Mouse (Mus musculus) hindbrain, postnatal 0 days (tissue): ENCODE data around the gene Pitpnm1. TPM values are rescaled to one million over a fixed set of nuclear protein-coding genes. Genes with fewer than 3 reads are reported as not detected.

Experiments used
- ATAC-seq: fragments of 200-750 bp; cut with Nextera tagmentation; 2 replicates; pipeline ENCODE4 v1.8.0; 2017; ENCODE audit warnings: mild to moderate bottlenecking, moderate TSS enrichment, moderate library complexity
- DNase-seq: peaks from one replicate; pipeline ENCODE4 v3.0.0-alpha.2; 2015; ENCODE audit warnings: low spot score
- H3K27ac ChIP-seq: fragments of 300-500 bp; sonication (generic); 2 replicates; pipeline ENCODE4 v1.5.1; 2014; ENCODE audit warnings: mild to moderate bottlenecking
- H3K27me3 ChIP-seq: fragments of 300-500 bp; sonication (generic); 2 replicates; pipeline ENCODE4 v1.6.1; 2014; ENCODE audit warnings: low read length, mixed read lengths; ENCODE audit not compliant: insufficient read depth
- H3K36me3 ChIP-seq: fragments of 300-500 bp; sonication (generic); 2 replicates; pipeline ENCODE4 v1.6.1; 2014; ENCODE audit warnings: low read length, mixed read lengths; ENCODE audit not compliant: insufficient read depth
- H3K4me1 ChIP-seq: fragments of 300-500 bp; sonication (generic); 2 replicates; pipeline ENCODE4 v1.6.1; 2014; ENCODE audit warnings: antibody characterized with exemption, low read length, mixed read lengths; ENCODE audit not compliant: insufficient read depth
- H3K4me2 ChIP-seq: fragments of 300-500 bp; sonication (generic); 2 replicates; pipeline ENCODE4 v1.6.1; 2014; ENCODE audit warnings: low read depth, mild to moderate bottlenecking, low read length, moderate library complexity, mixed read lengths
- H3K4me3 ChIP-seq: fragments of 300-500 bp; sonication (generic); 2 replicates; pipeline ENCODE4 v1.5.1; 2014; ENCODE audit warnings: low read length
- H3K9ac ChIP-seq: fragments of 300-500 bp; sonication (generic); replicated peaks from 2 replicates; pipeline ENCODE4 v1.6.1; 2014; ENCODE audit warnings: mild to moderate bottlenecking, low read length, moderate library complexity, mixed read lengths
- H3K9me3 ChIP-seq: fragments of 300-500 bp; sonication (generic); 2 replicates; pipeline ENCODE4 v1.6.1; 2016; ENCODE audit warnings: low read length, mixed read lengths
- CTCF ChIP-seq: IDR thresholded peaks from 2 replicates; pipeline ENCODE4 v1.5.1; 2016; ENCODE audit warnings: antibody characterized with exemption, control low read depth, low read depth
- WGBS: fragments of 180-500 bp; shearing (Covaris S2); extraction: QIAGEN DNeasy Blood & Tissue Kit; methylation state at CpG from one replicate; pipeline ENCODE4 v1.1.7; 2014; 5-methylcytosine and 5-hydroxymethylcytosine counted together
- polyA plus RNA-seq: library from polyadenylated mRNA; unstranded; fragments of >200 nt; fragmentation: Nextera tagmentation; extraction: Ambion mirVana; gene quantifications from 2 replicates; pipeline ENCODE4 v1.2.1, GENCODE M21; 2015
- total RNA-seq: library from RNA; depleted of rRNA; stranded (reverse); fragments of >200 nt; gene quantifications from 2 replicates; pipeline ENCODE4 v1.2.3, GENCODE M21; 2014; rRNA removed

Gene Pitpnm1
- total RNA-seq (134 and 142 TPM in 2 replicates), polyA plus RNA-seq (88.0 and 91.9 TPM in 2 replicates)

DNA sequence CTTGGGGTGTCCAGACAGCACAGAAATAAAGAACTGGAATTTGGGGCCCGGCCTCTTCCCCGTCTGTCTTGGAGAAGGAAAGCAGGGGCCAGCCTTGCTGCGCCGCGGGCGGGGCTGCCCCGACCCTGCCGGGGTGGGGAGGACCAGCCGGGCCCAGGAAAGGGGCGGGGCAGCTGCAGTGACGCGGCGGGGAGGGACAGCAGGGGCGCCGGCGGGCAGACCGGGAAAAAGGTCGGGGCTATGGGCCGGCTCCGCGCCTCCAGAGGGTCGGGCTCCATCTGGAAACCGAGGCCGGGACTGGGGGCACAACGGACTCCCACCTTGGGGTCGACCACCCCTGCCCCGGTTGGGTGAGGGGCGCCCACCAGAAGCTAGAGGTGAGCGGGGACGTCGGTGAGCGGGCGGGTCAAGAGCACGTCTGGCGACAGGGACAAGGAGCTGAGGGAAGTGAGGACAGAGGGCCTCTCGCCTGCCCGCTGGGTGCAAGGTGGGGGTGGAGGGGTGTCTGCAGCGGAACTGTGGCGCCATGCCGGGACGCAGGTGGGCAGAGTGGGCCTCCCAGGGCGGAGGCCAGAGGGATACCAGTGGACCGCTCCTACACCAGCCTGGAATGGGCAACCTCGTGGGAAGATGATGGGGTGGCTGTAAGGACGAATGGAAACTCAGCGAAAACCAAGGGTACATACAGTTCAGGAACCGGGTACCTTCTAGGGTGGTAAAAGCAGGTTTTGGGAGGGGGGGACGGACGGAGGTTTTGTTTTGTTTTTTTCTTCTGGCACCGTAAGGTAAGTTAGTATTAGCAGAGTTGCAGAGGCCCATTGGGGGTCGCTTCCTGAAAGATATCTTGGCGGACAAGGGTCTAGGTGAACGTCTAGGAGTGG, at the start of gene Pitpnm1:
Gene Pitpnm1 (plus strand): TSS at position 162 of the 881 bp plus-strand sequence.
- 1% methylated on average over 52 of the region's 53 CpGs for WGBS
- peak within 1 kb of the TSS; percentile 59; the same call in 1 of the 2 replicates for H3K27ac ChIP-seq
- H3K4me2 ChIP-seq, result peak within 1 kb of the TSS; percentile 70
- DNase-seq (peak; percentile 15), ATAC-seq (no peak)
- peak within 1 kb of the TSS; percentile 55 for H3K9ac ChIP-seq
- no peak for TF ChIP-seq CTCF
- H3K9me3 ChIP-seq, result no peaks in the 10 kb centered on the region
- peak within 1 kb of the TSS; percentile 57 for H3K4me3 ChIP-seq
- H3K27me3 ChIP-seq, result no peaks in the 10 kb centered on the region
- no peaks in the 10 kb centered on the region for H3K36me3 ChIP-seq
- H3K4me1 ChIP-seq, result peaks cover 24% of the 10 kb centered on the region

DNA sequence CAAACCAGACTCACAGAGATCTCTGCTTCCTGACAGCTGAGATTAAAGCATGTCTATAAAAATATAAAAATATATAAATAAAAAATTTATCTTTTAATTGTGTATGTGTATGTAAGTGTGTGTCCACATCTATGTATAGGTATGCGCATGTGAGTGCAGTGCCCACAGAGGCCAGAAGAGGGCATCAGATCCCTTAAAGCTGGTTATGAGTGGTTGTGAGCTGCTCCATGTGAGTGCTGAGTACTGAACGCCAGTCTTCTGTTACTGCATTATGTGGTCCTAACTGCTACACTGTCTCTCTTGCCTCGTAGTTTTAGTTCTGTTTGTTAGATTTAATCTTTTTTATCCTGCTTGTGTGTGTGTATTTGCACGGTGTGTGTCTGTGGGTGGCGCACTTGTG, 48.8 kb upstream of the Pitpnm1 start:
- Histone ChIP-seq H3K4me3 (no peak overlapping the region), H3K9ac (no peak overlapping the region), H3K4me2 (no peak overlapping the region), H3K27ac (no peak overlapping the region), H3K27me3 (no peaks in the 10 kb centered on the region), H3K9me3 (no peaks in the 10 kb centered on the region), H3K4me1 (no peaks in the 10 kb centered on the region), H3K36me3 (no peaks in the 10 kb centered on the region)
- peak; percentile 5; the same call in 1 of the 2 replicates for TF ChIP-seq CTCF
- 94% methylated on average over 5 of the region's 5 CpGs for WGBS
- DNase-seq, result no peak
- no peak for ATAC-seq

- TF ChIP-seq CTCF, result peak; percentile 82
- no peaks in the 10 kb centered on the region for H3K9me3 ChIP-seq
- no peaks in the 10 kb centered on the region for H3K36me3 ChIP-seq
- no peaks in the 10 kb centered on the region for H3K27me3 ChIP-seq
- ATAC-seq, result no peak
- no peak overlapping the region for H3K4me3 ChIP-seq
- H3K27ac ChIP-seq, result no peak overlapping the region
- peak; percentile 63 for DNase-seq
- H3K4me1 ChIP-seq, result no peaks in the 10 kb centered on the region
- H3K4me2 ChIP-seq, result no peak overlapping the region
- WGBS, result 50% methylated on average over 10 of the region's 10 CpGs
- no peak overlapping the region for H3K9ac ChIP-seq
Observed at GRCm38 (mm10) chr19:4051741-4052515, 47.9 kb upstream of the Pitpnm1 start.

- ATAC-seq (no peak), DNase-seq (no peak)
- H3K4me2 ChIP-seq, result no peak overlapping the region
- H3K27ac ChIP-seq, result no peak overlapping the region
- TF ChIP-seq CTCF, result no peak
- no peak overlapping the region for H3K9ac ChIP-seq
- no peaks in the 10 kb centered on the region for H3K9me3 ChIP-seq
- no peaks in the 10 kb centered on the region for H3K36me3 ChIP-seq
- H3K27me3 ChIP-seq, result no peaks in the 10 kb centered on the region
- H3K4me1 ChIP-seq, result no peaks in the 10 kb centered on the region
- WGBS, result 68% methylated on average over 5 of the region's 5 CpGs
- H3K4me3 ChIP-seq, result no peak overlapping the region
Observed at GRCm38 (mm10) chr19:4052516-4053030, 47.2 kb upstream of the Pitpnm1 start.

DNA sequence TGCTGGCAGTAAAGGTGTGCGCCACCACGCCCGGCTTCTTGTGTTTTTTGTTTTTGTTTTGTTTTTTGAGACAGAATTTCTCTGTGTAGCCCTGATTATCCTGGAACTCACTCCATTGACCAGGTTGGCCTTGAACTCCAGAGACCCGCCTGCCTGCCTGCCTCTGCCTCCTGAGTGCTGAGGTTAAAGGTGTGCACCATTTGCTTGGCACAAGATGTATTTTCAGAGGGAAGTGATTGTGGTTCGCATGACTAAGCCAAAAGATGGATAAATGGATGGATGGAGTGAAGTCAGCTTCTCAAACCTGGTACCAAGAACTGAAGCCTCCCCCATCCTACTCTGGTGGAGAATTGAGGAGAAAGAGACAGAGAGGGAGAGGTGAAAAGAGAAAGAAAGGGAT, 45.2 kb upstream of the Pitpnm1 start:
- DNase-seq (no peak), ATAC-seq (no peak)
- H3K4me1 ChIP-seq, result no peaks in the 10 kb centered on the region
- H3K27me3 ChIP-seq, result no peaks in the 10 kb centered on the region
- no peak overlapping the region for H3K27ac ChIP-seq
- no peaks in the 10 kb centered on the region for H3K9me3 ChIP-seq
- H3K36me3 ChIP-seq, result no peaks in the 10 kb centered on the region
- WGBS, result 87% methylated on average over 5 of the region's 5 CpGs
- TF ChIP-seq CTCF, result no peak
- no peak overlapping the region for H3K9ac ChIP-seq
- H3K4me2 ChIP-seq, result no peak overlapping the region
- no peak overlapping the region for H3K4me3 ChIP-seq

- Histone ChIP-seq H3K4me1 (no peaks in the 10 kb centered on the region), H3K27me3 (no peaks in the 10 kb centered on the region), H3K9me3 (no peaks in the 10 kb centered on the region), H3K4me2 (no peak overlapping the region), H3K4me3 (no peak overlapping the region), H3K36me3 (no peaks in the 10 kb centered on the region), H3K27ac (no peak overlapping the region), H3K9ac (no peak overlapping the region)
- ATAC-seq (no peak), DNase-seq (no peak)
- 64% methylated on average over 8 of the region's 8 CpGs for WGBS
- no peak for TF ChIP-seq CTCF
Observed at GRCm38 (mm10) chr19:4055216-4055946, 44.4 kb upstream of the Pitpnm1 start.
